Mouse (Mus musculus): ENCODE results near the gene Ccdc27. TPM values are rescaled to one million over a fixed set of nuclear protein-coding genes. Genes with fewer than 3 reads are reported as not detected.
A peak's percentile ranks its signal among the peaks of the same experiment; 100 is the strongest.

Ccdc27 gene
- total and polyA plus RNA-seq, 3 experiments: 0.49 TPM; not detected in 2

- no peak for TF ChIP-seq NRF1 (IDR thresholded peaks at IDR 0.05; ENCODE audit: insufficient read depth, low read depth, low read length, poor library complexity, severe bottlenecking)
- no peak for TF ChIP-seq POLR2AphosphoS2 (IDR thresholded peaks at IDR 0.05; ENCODE audit: low read length)
- no peak for TF ChIP-seq UBTF (IDR thresholded peaks at IDR 0.05; ENCODE audit: borderline replicate concordance, insufficient read depth, low read depth, low read length)
- TF ChIP-seq E2F4 (IDR thresholded peaks at IDR 0.05; ENCODE audit: borderline replicate concordance, low read depth, low read length): no peak
- 0 out of 2 replicates have a peak, but pooled peaks have one; percentile 14 for TF ChIP-seq TBP (IDR thresholded peaks at IDR 0.05; ENCODE audit: low read depth, low read length)
- TF ChIP-seq MAZ (IDR thresholded peaks at IDR 0.05; ENCODE audit: low read depth, low read length): peak; percentile 77
- TF ChIP-seq ZKSCAN1 (IDR thresholded peaks at IDR 0.05; ENCODE audit: low read depth, low read length): no peak
- TF ChIP-seq SMC3 (IDR thresholded peaks at IDR 0.05; ENCODE audit: low read depth, low read length): no peak; the same call in 1 of the 2 replicates
- TF ChIP-seq POLR2AphosphoS5 (IDR thresholded peaks at IDR 0.05; ENCODE audit: borderline replicate concordance, low read depth, low read length): no peak
These were observed 16.6 kb downstream of the Ccdc27 start, which contains the start of gene Smim1 (continued) for GRCm38 (mm10) chr4:154025641-154026440.

GRCm38 (mm10) chr4:154024729-154025521 lies 17.6 kb downstream of the Ccdc27 start:
- DNase-seq (ENCODE audit: low read depth, low spot score): peak; percentile 80
- Histone ChIP-seq H3K4me1 (ENCODE audit: control insufficient read depth in 1 of 2, insufficient read depth in 2 of 2, low read length in 2 of 2) (peaks cover 0 to 13% of the 10 kb centered on the region in 2 experiments; a peak in 3 of 4 replicates), H3K27me3 (ENCODE audit: control insufficient read depth in 1 of 2, insufficient read depth in 2 of 2, low read length in 2 of 2) (no peaks in the 10 kb centered on the region), H3K36me3 (ENCODE audit: control insufficient read depth in 1 of 2, insufficient read depth in 2 of 2, low read length in 2 of 2) (peaks cover 0 to 11% of the 10 kb centered on the region in 2 experiments), H3K9ac (ENCODE audit: control insufficient read depth, low read depth, low read length, poor library complexity, severe bottlenecking) (peak overlapping the region; percentile 84), H3K27ac (ENCODE audit: control insufficient read depth, low read depth, low read length) (peak overlapping the region; percentile 97), H3K9me3 (replicated peaks; ENCODE audit: insufficient read depth, low read length) (no peaks in the 10 kb centered on the region), H3K4me3 (ENCODE audit: control insufficient read depth in 1 of 2, insufficient read depth in 1 of 2, low read depth in 2 of 2, low read length in 2 of 2) (peak overlapping the region; percentile 74 to 79), H3K79me2 (ENCODE audit: control insufficient read depth, insufficient read depth, low read length, poor library complexity) (peaks cover 16% of the 10 kb centered on the region)
- no peak; the same call in none of the 2 replicates for TF ChIP-seq NELFE (IDR thresholded peaks at IDR 0.05; ENCODE audit: low read depth, low read length)
- TF ChIP-seq RCOR1 (IDR thresholded peaks at IDR 0.05; ENCODE audit: low read depth, low read length): no peak
- no peak for TF ChIP-seq GABPA (IDR thresholded peaks at IDR 0.05; ENCODE audit: low read depth, low read length)
- TF ChIP-seq NRF1 (IDR thresholded peaks at IDR 0.05; ENCODE audit: insufficient read depth, low read depth, low read length, poor library complexity, severe bottlenecking): no peak
- TF ChIP-seq CHD2 (IDR thresholded peaks at IDR 0.05; ENCODE audit: low read length): no peak
- TF ChIP-seq ZMIZ1 (IDR thresholded peaks at IDR 0.05; ENCODE audit: low read depth, low read length): no peak
- TF ChIP-seq GATA1 (IDR thresholded peaks at IDR 0.05; ENCODE audit: low read depth, low read length): no peak
- TF ChIP-seq ZKSCAN1 (IDR thresholded peaks at IDR 0.05; ENCODE audit: low read depth, low read length): no peak
- no peak for TF ChIP-seq HCFC1 (IDR thresholded peaks at IDR 0.05; ENCODE audit: low read depth, low read length)
- TF ChIP-seq JUND (IDR thresholded peaks at IDR 0.05; ENCODE audit: low read depth, low read length): no peak
- TF ChIP-seq TAL1 (IDR thresholded peaks at IDR 0.05; ENCODE audit: low read length): no peak
- TF ChIP-seq USF1 (IDR thresholded peaks at IDR 0.05; ENCODE audit: low read depth, low read length): no peak
- no peak for TF ChIP-seq MAFK (IDR thresholded peaks at IDR 0.05; ENCODE audit: borderline replicate concordance, low read depth, low read length)
- no peak for TF ChIP-seq USF2 (IDR thresholded peaks at IDR 0.05; ENCODE audit: borderline replicate concordance in 1 of 2, insufficient read depth in 1 of 2, low read depth in 1 of 2, low read length in 2 of 2)
- TF ChIP-seq TBP (IDR thresholded peaks at IDR 0.05; ENCODE audit: low read depth, low read length): peak; percentile 48; the same call in 1 of the 2 replicates
- no peak for TF ChIP-seq MYB (IDR thresholded peaks at IDR 0.05; ENCODE audit: low read depth, low read length)
- TF ChIP-seq ELF1 (IDR thresholded peaks at IDR 0.05; ENCODE audit: low read depth, low read length): no peak
- peak; percentile 68; the same call in 1 of the 2 replicates for TF ChIP-seq MAX (IDR thresholded peaks at IDR 0.05; ENCODE audit: low read length)
- TF ChIP-seq RAD21 (IDR thresholded peaks at IDR 0.05; ENCODE audit: low read depth, low read length): no peak
- no peak; the same call in 1 of the 2 replicates for TF ChIP-seq POLR2AphosphoS2 (IDR thresholded peaks at IDR 0.05; ENCODE audit: low read length)
- TF ChIP-seq MEF2A (IDR thresholded peaks at IDR 0.05; ENCODE audit: extremely low read depth, insufficient replicate concordance, low read depth, low read length, poor library complexity, severe bottlenecking): no peak
- TF ChIP-seq E2F4 (IDR thresholded peaks at IDR 0.05; ENCODE audit: borderline replicate concordance, low read depth, low read length): no peak
- TF ChIP-seq CTCF (IDR thresholded peaks at IDR 0.05 in 2 of 3, conservative IDR thresholded peaks at IDR 0.05 in 1 of 3; ENCODE audit: control insufficient read depth in 1 of 3, insufficient read depth in 1 of 3, low read depth in 2 of 3, low read length in 3 of 3, poor library complexity in 1 of 3, severe bottlenecking in 1 of 3): no peak
- TF ChIP-seq MXI1 (IDR thresholded peaks at IDR 0.05; ENCODE audit: low read depth, low read length): peak; percentile 67
- TF ChIP-seq POLR2AphosphoS5 (IDR thresholded peaks at IDR 0.05; ENCODE audit: borderline replicate concordance, low read depth, low read length): no peak
- no peak for TF ChIP-seq TCF12 (IDR thresholded peaks at IDR 0.05; ENCODE audit: low read depth, low read length)
- TF ChIP-seq MAZ (IDR thresholded peaks at IDR 0.05; ENCODE audit: low read depth, low read length): no peak
- no peak for TF ChIP-seq SMC3 (IDR thresholded peaks at IDR 0.05; ENCODE audit: low read depth, low read length)
